Mouse (Mus musculus) small intestine, adult 2 months (tissue): ENCODE results near the gene Rufy4.

Experiments used
- CTCF ChIP-seq: fragments of 200-500 bp; IDR thresholded peaks from 2 replicates; pipeline ENCODE4 v1.5.1; 2012; ENCODE audit warnings: low read depth, mild to moderate bottlenecking, control low read depth, inconsistent platforms, low read length, moderate library complexity, mixed read lengths; ENCODE audit not compliant: insufficient replicate concordance, insufficient read length; ENCODE audit errors: extremely low read depth
- POLR2A ChIP-seq: fragments of 200-500 bp; IDR thresholded peaks from 2 replicates; pipeline ENCODE4 v1.6.1; 2012; ENCODE audit warnings: low read depth, mild to moderate bottlenecking, control low read depth, inconsistent platforms, low read length, moderate library complexity

DNA sequence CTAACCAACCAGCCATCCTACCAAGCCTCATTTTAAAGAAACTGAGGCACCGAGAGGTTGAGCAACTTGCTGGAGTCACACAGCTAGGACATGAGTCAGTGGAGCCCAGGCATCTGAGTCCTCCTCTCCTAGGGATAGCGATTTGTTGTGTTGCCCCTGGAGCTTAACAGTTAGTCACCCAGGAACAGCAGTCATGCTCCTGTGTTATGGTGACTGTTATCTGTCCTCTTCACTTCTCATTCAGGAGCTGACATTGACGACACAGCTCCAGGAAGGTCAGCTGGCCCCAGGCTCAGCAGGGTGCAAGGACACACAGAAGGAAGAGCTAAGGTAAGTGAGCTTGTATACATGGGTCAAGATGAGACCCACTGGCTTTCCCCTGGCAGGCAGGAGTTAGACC lies 29.6 kb upstream of the Rufy4 start:
- TF ChIP-seq CTCF (no peak), POLR2A (no peak)
